Mouse (Mus musculus) erythroblast, embryonic 14.5 days (primary cell): ENCODE results near the gene Olfr1175-ps.

Source experiments
- GATA1 ChIP-seq: IDR thresholded peaks from 2 replicates; pipeline ENCODE4 v1.6.1; 2012; ENCODE audit warnings: low read length, inconsistent platforms, mixed read lengths
- TAL1 ChIP-seq: IDR thresholded peaks from 3 replicates; pipeline ENCODE4 v1.6.1; 2012; ENCODE audit warnings: low read length, inconsistent platforms, mixed read lengths

DNA sequence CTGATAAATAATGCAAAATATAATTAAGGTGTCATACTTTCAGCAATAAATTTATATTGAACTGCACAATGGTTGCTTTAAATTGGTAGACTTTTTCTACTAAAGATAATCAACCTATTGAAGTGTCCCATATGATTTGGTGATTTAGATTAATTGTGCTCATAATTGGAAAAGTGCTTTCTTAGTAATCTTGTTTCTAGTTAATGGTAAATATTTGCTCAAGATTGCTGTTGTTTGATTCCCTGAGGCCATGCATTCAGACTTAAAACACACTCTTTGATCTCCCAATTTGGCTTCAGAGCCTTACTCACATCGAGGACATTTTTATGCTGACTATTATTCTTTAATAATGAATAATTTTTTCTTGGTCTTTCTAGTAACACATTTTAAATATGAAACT lies 9.4 kb upstream of the Olfr1175-ps start, which contains the start of gene Olfr1176:
- TF ChIP-seq GATA1 (no peak), TAL1 (no peak)
